Mouse (Mus musculus) CH12.LX (cell line): ENCODE measurements around the gene Cenpa. TPM values are rescaled to one million over a fixed set of nuclear protein-coding genes. Genes with fewer than 3 reads are reported as not detected.

Source experiments
- DNase-seq: peaks from one replicate; pipeline ENCODE4 v3.0.0-alpha.2; 2013; ENCODE audit errors: extremely low read depth
- H3K27ac ChIP-seq: 2 replicates; pipeline ENCODE4 v1.5.1; 2012; ENCODE audit warnings: low read depth, mild to moderate bottlenecking, control low read depth, moderate library complexity; ENCODE audit not compliant: insufficient read depth
- H3K27me3 ChIP-seq: replicated peaks from 2 replicates; pipeline ENCODE3; 2012; ENCODE audit warnings: inconsistent platforms
- H3K36me3 ChIP-seq, 2 experiments: replicated peaks in 1 of 2; 2 replicates each; pipeline versions ENCODE3 to v1.6.1; 2012; ENCODE audit warnings: inconsistent platforms in 1 of 2, low read length in 1 of 2, mild to moderate bottlenecking in 1 of 2, mixed read lengths in 1 of 2, moderate library complexity in 1 of 2; ENCODE audit not compliant: control insufficient read depth in 1 of 2, insufficient read depth in 1 of 2
- H3K4me1 ChIP-seq, 2 experiments: 2 replicates each; pipeline ENCODE4 v1.6.1; 2012; ENCODE audit warnings: inconsistent platforms in 1 of 2, moderate library complexity in 1 of 2; ENCODE audit not compliant: insufficient read depth in 2 of 2, control insufficient read depth in 1 of 2
- H3K4me2 ChIP-seq: 2 replicates; pipeline ENCODE4 v1.6.1; 2012; ENCODE audit warnings: low read depth, mild to moderate bottlenecking, control low read depth; ENCODE audit not compliant: poor library complexity, insufficient read depth, severe bottlenecking
- H3K4me3 ChIP-seq, 3 experiments: fragments of 150-350 bp in 1 of 3; sonication (generic) in 1 of 3; replicated peaks in 1 of 3; 2 replicates each; pipeline versions ENCODE3 to v1.5.1; 2011 to 2012; ENCODE audit warnings: low read depth in 2 of 3, low read length in 2 of 3, mild to moderate bottlenecking in 2 of 3, moderate library complexity in 2 of 3, control low read depth in 1 of 3, improper control_type of control experiment in 1 of 3, inconsistent platforms in 1 of 3, mixed read lengths in 1 of 3; ENCODE audit not compliant: poor library complexity in 1 of 3
- H3K79me2 ChIP-seq: replicated peaks from 2 replicates; pipeline ENCODE4 v1.6.1; 2012; ENCODE audit warnings: mild to moderate bottlenecking, moderate library complexity; ENCODE audit not compliant: control insufficient read depth, poor library complexity, insufficient read depth, severe bottlenecking; ENCODE audit errors: extremely low read depth
- H3K9ac ChIP-seq: 2 replicates; pipeline ENCODE4 v1.6.1; 2012; ENCODE audit warnings: low read depth, mild to moderate bottlenecking, control low read depth, moderate library complexity; ENCODE audit not compliant: insufficient read depth
- H3K9me3 ChIP-seq: replicated peaks from 2 replicates; pipeline ENCODE3; 2012; ENCODE audit warnings: low read length, inconsistent platforms, mixed read lengths
- CTCF ChIP-seq, 2 experiments: IDR thresholded peaks in 1 of 2; conservative IDR thresholded peaks in 1 of 2; 2 replicates each; pipeline ENCODE4 v1.5.1; 2011 to 2012; ENCODE audit warnings: low read depth in 2 of 2, low read length in 2 of 2, improper control_type of control experiment in 1 of 2, inconsistent platforms in 1 of 2, mild to moderate bottlenecking in 1 of 2, moderate library complexity in 1 of 2
- ELF1 ChIP-seq: IDR thresholded peaks from 2 replicates; pipeline ENCODE4 v1.6.1; 2014; ENCODE audit warnings: low read depth, mild to moderate bottlenecking, inconsistent platforms, low read length, improper control_type of control experiment
- EP300 ChIP-seq: IDR thresholded peaks from 2 replicates; pipeline ENCODE4 v1.6.1; 2011; ENCODE audit warnings: low read length, improper control_type of control experiment
- ETS1 ChIP-seq: conservative IDR thresholded peaks from 2 replicates; pipeline ENCODE4 v1.6.1; 2012; ENCODE audit warnings: low read depth, mild to moderate bottlenecking, inconsistent platforms, low read length, improper control_type of control experiment, moderate library complexity
- IRF4 ChIP-seq: IDR thresholded peaks from 2 replicates; pipeline ENCODE4 v1.6.1; 2014; ENCODE audit warnings: low read depth, mild to moderate bottlenecking, inconsistent platforms, low read length, improper control_type of control experiment
- JUN ChIP-seq: IDR thresholded peaks from 2 replicates; pipeline ENCODE4 v1.6.1; 2011; ENCODE audit warnings: low read depth, mild to moderate bottlenecking, low read length, improper control_type of control experiment, moderate library complexity; ENCODE audit not compliant: insufficient read depth
- KAT2A ChIP-seq: IDR thresholded peaks from 2 replicates; pipeline ENCODE4 v1.6.1; 2012; ENCODE audit warnings: low read length, improper control_type of control experiment, inconsistent platforms; ENCODE audit not compliant: insufficient replicate concordance
- MAFK ChIP-seq: IDR thresholded peaks from 2 replicates; pipeline ENCODE4 v1.6.1; 2011; ENCODE audit warnings: low read length, improper control_type of control experiment; ENCODE audit not compliant: insufficient replicate concordance
- MAZ ChIP-seq: IDR thresholded peaks from 2 replicates; pipeline ENCODE4 v1.6.1; 2012; ENCODE audit warnings: low read depth, mild to moderate bottlenecking, inconsistent platforms, low read length, improper control_type of control experiment, moderate library complexity
- MXI1 ChIP-seq: IDR thresholded peaks from 2 replicates; pipeline ENCODE4 v1.6.1; 2011; ENCODE audit warnings: mild to moderate bottlenecking, low read depth, low read length, improper control_type of control experiment
- MYC ChIP-seq: IDR thresholded peaks from 2 replicates; pipeline ENCODE4 v1.6.1; 2011; ENCODE audit warnings: low read depth, mild to moderate bottlenecking, improper control_type of control experiment, low read length
- POLR2A ChIP-seq: IDR thresholded peaks from 2 replicates; pipeline ENCODE4 v1.6.1; 2011; ENCODE audit warnings: low read depth, mild to moderate bottlenecking, improper control_type of control experiment, low read length
- RAD21 ChIP-seq: IDR thresholded peaks from 2 replicates; pipeline ENCODE4 v1.6.1; 2011; ENCODE audit warnings: low read depth, mild to moderate bottlenecking, low read length, improper control_type of control experiment, moderate library complexity
- RCOR1 ChIP-seq: conservative IDR thresholded peaks from 2 replicates; pipeline ENCODE4 v1.6.1; 2012; ENCODE audit warnings: low read depth, mild to moderate bottlenecking, inconsistent platforms, low read length, improper control_type of control experiment
- SIN3A ChIP-seq: IDR thresholded peaks from 2 replicates; pipeline ENCODE4 v1.6.1; 2012; ENCODE audit warnings: low read length, improper control_type of control experiment, inconsistent platforms
- SMC3 ChIP-seq: IDR thresholded peaks from 2 replicates; pipeline ENCODE4 v1.6.1; 2011; ENCODE audit warnings: low read depth, low read length, improper control_type of control experiment
- UBTF ChIP-seq: IDR thresholded peaks from 2 replicates; pipeline ENCODE4 v1.6.1; 2012; ENCODE audit warnings: low read depth, mild to moderate bottlenecking, inconsistent platforms, low read length, improper control_type of control experiment, moderate library complexity
- USF1 ChIP-seq: IDR thresholded peaks from 2 replicates; pipeline ENCODE4 v1.6.1; 2014; ENCODE audit warnings: low read depth, mild to moderate bottlenecking, inconsistent platforms, low read length, improper control_type of control experiment
- ZC3H11A ChIP-seq: IDR thresholded peaks from 2 replicates; pipeline ENCODE4 v1.6.1; 2012; ENCODE audit warnings: low read depth, mild to moderate bottlenecking, inconsistent platforms, low read length, improper control_type of control experiment
- ZKSCAN1 ChIP-seq: IDR thresholded peaks from 2 replicates; pipeline ENCODE4 v1.6.1; 2012; ENCODE audit warnings: low read depth, inconsistent platforms, low read length, improper control_type of control experiment, borderline replicate concordance
- ZNF384 ChIP-seq: IDR thresholded peaks from 2 replicates; pipeline ENCODE4 v1.6.1; 2012; ENCODE audit warnings: low read depth, low read length, improper control_type of control experiment, inconsistent platforms
- dilution Hi-C: fragments of 300-500 bp; cut with MboI; formaldehyde crosslinking; loops from 2 replicates; pipeline ENCODE4 v1.14.3; 2020; ENCODE audit warnings: low sequenced_read_pairs; ENCODE audit not compliant: extremely low pct_unique_long_range_greater_than_20kb, extremely low pct_ligation_motif_present
- in situ Hi-C: fragments of 300-500 bp; cut with MboI; formaldehyde crosslinking; loops from 3 replicates; pipeline ENCODE4 v1.14.3; 2019; ENCODE audit warnings: low sequenced_read_pairs, low pct_ligation_motif_present, low pct_unique_long_range_greater_than_20kb, mixed read lengths
- polyA plus RNA-seq: library from polyadenylated mRNA; unstranded; fragments of >175 nt; gene quantifications from 2 replicates; pipeline ENCODE4 v1.2.1, GENCODE M21; 2012; ENCODE audit warnings: low read depth; ENCODE audit not compliant: insufficient read length
- total RNA-seq, 2 experiments: library from RNA; depleted of rRNA; stranded (reverse); fragments of 300-350 nt in 1 of 2; fragments of >200 nt in 1 of 2; gene quantifications; 2 replicates each; pipeline ENCODE4 v1.2.3; 2012 to 2014

Cenpa gene
- total and polyA plus RNA-seq, 3 experiments = 89.4 to 163 (median 125) TPM

DNA sequence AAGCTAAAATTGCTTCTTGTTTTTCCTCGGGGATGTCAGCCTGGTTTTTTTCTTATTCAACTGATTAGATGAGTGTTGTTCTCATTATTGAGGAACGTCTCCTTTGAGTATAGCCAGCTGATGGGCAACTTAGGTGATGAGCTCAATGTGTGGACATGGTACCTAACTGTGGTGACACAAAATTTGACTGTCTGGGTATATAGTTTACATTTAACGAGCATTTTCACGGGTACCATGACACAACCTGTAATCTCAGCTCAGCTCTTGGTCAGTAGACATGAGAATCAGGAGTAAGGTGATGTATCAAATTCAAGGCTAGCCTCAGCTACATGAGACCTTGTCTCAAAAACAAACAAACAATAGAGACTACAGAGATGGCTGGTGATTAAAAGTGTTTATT, 50.9 kb downstream of the Cenpa start:
- Histone ChIP-seq H3K27ac (no peak overlapping the region), H3K4me1 (peaks cover under 1 to 2% of the 10 kb centered on the region in 2 experiments), H3K9ac (no peak overlapping the region), H3K36me3 (no peaks in the 10 kb centered on the region), H3K4me3 (no peak overlapping the region), H3K4me2 (no peak overlapping the region), H3K9me3 (no peaks in the 10 kb centered on the region), H3K27me3 (peaks cover 65% of the 10 kb centered on the region), H3K79me2 (no peaks in the 10 kb centered on the region)
- no peak for DNase-seq
- in situ Hi-C loops = no loop called here
- TF ChIP-seq RAD21 (no peak), MAFK (no peak), ELF1 (no peak), CTCF (conservative IDR thresholded peaks at IDR 0.05 in 1 of 2, IDR thresholded peaks at IDR 0.05 in 1 of 2; ENCODE audit: low read depth in 2 of 2, low read length in 2 of 2) (no peak), POLR2A (no peak), IRF4 (no peak), ZKSCAN1 (no peak), MAZ (no peak), ZNF384 (no peak), SMC3 (no peak), UBTF (no peak), RCOR1 (no peak), EP300 (no peak), MYC (no peak), SIN3A (no peak), ETS1 (no peak)
- dilution Hi-C loops = no loop called here

DNA sequence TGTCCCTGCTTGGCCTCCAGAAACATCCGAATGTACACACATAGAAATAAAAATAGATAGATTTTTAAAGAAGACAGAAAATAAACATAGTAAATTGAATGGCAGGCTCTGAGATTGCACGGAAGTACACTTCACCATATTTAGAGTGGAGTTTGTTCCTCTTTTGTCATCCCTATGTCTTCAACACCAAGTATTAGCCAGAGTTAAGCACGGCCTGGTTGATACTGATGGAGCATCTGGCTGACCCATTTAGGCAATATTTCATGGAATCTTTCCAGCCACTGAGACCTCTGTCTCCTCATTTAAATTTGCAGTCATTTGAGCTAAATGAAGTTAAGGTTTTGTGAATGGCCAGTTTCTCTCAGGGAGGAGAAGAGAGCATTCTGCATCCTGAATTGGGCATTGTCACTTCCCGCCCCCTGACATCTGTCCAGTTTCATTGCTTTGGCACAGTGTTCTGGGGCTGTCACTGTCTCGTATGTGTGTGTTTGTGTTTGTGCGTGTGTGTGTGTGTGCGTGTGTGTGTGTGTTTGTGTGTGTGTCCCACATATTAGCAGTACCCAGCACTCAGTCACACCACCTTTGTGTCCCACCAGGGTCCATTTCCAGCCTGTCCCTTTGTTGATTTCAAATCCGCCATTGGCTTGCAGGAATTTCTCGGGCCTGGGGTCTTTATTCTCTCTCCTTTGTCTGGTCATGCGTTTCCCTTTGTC, 51.6 kb downstream of the Cenpa start:
- Histone ChIP-seq H3K9me3 (no peaks in the 10 kb centered on the region), H3K4me3 (no peak overlapping the region), H3K9ac (no peak overlapping the region), H3K79me2 (no peaks in the 10 kb centered on the region), H3K27me3 (peaks cover 65% of the 10 kb centered on the region), H3K36me3 (no peaks in the 10 kb centered on the region), H3K4me2 (no peak overlapping the region), H3K4me1 (no peaks in the 10 kb centered on the region), H3K27ac (no peak overlapping the region)
- in situ Hi-C loops = no loop called here
- TF ChIP-seq ZC3H11A (no peak), KAT2A (no peak), JUN (no peak), MXI1 (no peak), USF1 (no peak), ETS1 (no peak)
- no peak for DNase-seq
- dilution Hi-C loops = no loop called here
